Mouse (Mus musculus): ENCODE data around the gene Lypla2. TPM values are rescaled to one million over a fixed set of nuclear protein-coding genes. Genes with fewer than 3 reads are reported as not detected.
"Not testable (repeated sequence)": the region's sequence is repeated elsewhere in the genome, so short reads cannot be mapped to it uniquely, and the experiment has no call there.

The Lypla2 gene
- polyA plus RNA-seq, 1 experiment from 2014 or later, result 115 TPM

DNA sequence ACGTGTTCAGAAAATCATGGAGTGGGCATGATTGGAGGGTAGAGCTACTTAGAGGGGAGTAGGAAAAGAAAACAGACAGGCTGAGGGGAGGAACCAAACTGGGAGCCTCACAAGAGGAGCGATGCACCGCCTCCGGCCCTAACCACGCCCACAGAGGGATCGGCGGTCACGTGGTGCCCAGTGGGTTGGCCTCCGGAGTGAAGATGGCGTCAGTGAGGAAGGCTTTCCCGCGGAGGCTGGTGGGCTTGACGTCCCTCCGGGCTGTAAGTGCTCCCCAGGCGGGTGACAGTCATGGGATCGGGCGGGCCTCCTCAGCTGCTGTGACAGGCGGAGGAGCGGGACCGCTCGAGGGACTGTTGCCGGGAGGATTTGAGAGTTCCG is 26.2 kb downstream of the Lypla2 start, which contains the start of gene Hmgcl:
Gene Hmgcl, plus strand, starts transcription at position 171 of the 381 bp plus-strand sequence.
- no peaks in the 10 kb centered on the region for H3K9me3 ChIP-seq (ENCODE audit: control insufficient read depth, low read length)
- peak; percentile 92 for ATAC-seq
- peak within 1 kb of the TSS; percentile 78 for H3K27ac ChIP-seq (ENCODE audit: low read length)
- peak within 1 kb of the TSS; percentile 85 for H3K9ac ChIP-seq (ENCODE audit: low read depth, low read length)
- peaks cover 3% of the 10 kb centered on the region; the same call in 1 of the 2 replicates for H3K36me3 ChIP-seq (ENCODE audit: control insufficient read depth, insufficient read depth, low read length)
- 0% methylated on average over 23 of the region's 23 CpGs for WGBS
- no peaks in the 10 kb centered on the region for H3K27me3 ChIP-seq (replicated peaks; ENCODE audit: control insufficient read depth, insufficient read depth, low read length)
- H3K4me3 ChIP-seq (ENCODE audit: low read length), result peak within 1 kb of the TSS; percentile 84
- H3K4me2 ChIP-seq (ENCODE audit: low read depth, low read length), result peak within 1 kb of the TSS; percentile 78
- peaks cover 14% of the 10 kb centered on the region for H3K4me1 ChIP-seq (ENCODE audit: control insufficient read depth, insufficient read depth, low read length)

DNA sequence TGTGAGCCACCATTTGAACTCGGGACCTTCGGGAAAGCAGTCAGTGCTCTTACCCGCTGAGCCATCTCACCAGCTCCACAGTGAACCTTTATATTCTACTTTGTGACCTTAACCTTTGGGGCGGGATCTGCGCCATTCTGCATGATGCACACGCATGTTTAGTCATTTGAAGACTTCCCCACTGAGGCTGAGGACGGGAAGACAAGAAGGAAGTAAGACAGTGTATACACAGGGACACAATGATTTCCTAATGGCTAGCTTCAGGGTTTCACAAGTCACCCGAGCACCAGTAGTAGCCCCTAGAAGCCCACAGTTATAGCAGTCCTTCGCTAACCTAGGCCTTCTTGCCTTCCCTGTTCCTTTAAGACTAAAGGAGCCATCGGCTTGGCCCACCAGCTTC is 26.7 kb downstream of the Lypla2 start:
- Histone ChIP-seq H3K36me3 (ENCODE audit: control insufficient read depth, insufficient read depth, low read length) (no peaks in the 10 kb centered on the region), H3K9me3 (ENCODE audit: control insufficient read depth, low read length) (no peaks in the 10 kb centered on the region), H3K27ac (ENCODE audit: low read length) (peak overlapping the region; percentile 78), H3K9ac (ENCODE audit: low read depth, low read length) (peak overlapping the region; percentile 85), H3K4me2 (ENCODE audit: low read depth, low read length) (peak overlapping the region; percentile 78), H3K4me3 (ENCODE audit: low read length) (peak overlapping the region; percentile 84), H3K27me3 (replicated peaks; ENCODE audit: control insufficient read depth, insufficient read depth, low read length) (no peaks in the 10 kb centered on the region), H3K4me1 (ENCODE audit: control insufficient read depth, insufficient read depth, low read length) (peaks cover 14% of the 10 kb centered on the region)
- WGBS, result 70% methylated on average over 10 of the region's 10 CpGs
- peak; percentile 34; the same call in 1 of the 2 replicates for ATAC-seq

DNA sequence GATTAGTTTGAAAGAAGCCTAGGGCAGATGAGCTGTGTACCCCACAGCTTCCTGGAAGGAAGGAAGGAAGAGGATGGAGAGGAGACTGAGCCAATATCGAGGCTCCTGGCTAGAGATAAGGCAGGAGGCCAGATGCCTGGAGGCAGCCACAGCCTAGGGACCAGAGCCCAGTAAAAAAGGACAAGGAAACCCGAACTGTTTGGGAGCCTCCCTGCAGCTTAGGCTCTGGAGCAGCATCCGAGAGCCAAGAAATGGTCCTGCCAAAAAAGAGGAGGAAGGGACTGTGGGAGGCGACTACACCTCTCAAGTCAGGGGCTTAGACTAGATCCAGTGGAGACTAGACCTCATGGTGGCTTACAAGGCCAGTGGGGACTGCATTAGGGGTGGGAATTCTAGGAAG is 29.0 kb downstream of the Lypla2 start:
- Histone ChIP-seq H3K4me2 (ENCODE audit: low read depth, low read length) (no peak overlapping the region), H3K4me3 (ENCODE audit: low read length) (no peak overlapping the region), H3K9me3 (ENCODE audit: control insufficient read depth, low read length) (no peaks in the 10 kb centered on the region), H3K27ac (ENCODE audit: low read length) (no peak overlapping the region), H3K27me3 (replicated peaks; ENCODE audit: control insufficient read depth, insufficient read depth, low read length) (no peaks in the 10 kb centered on the region), H3K4me1 (ENCODE audit: control insufficient read depth, insufficient read depth, low read length) (peaks cover 7% of the 10 kb centered on the region), H3K9ac (ENCODE audit: low read depth, low read length) (no peak overlapping the region), H3K36me3 (ENCODE audit: control insufficient read depth, insufficient read depth, low read length) (0 out of 2 replicates have a peak, but pooled peaks cover 10% of the 10 kb centered on the region)
- WGBS, result 66% methylated on average over 4 of the region's 4 CpGs
- no peak for ATAC-seq

DNA sequence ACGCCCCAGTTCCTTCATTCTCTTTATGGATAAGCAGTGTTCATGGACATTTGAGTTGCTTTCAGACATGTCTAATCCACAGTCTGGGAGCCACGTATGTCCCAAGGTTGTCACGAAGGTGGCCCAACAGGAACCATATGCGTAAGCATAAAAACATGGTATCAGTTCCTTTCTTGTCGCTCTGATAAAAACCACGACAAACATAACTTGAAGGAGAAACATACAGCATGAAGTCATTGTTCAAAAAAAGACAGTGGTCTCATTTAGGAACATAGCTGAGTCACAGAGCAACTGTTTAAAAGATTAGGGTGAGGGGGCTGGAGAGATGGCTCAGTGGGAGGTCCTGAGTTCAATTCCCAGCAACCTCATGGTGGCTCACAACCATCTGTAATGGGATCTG is 30.2 kb downstream of the Lypla2 start:
- Histone ChIP-seq H3K9me3 (ENCODE audit: control insufficient read depth, low read length) (no peaks in the 10 kb centered on the region), H3K4me1 (ENCODE audit: control insufficient read depth, insufficient read depth, low read length) (peaks cover 3% of the 10 kb centered on the region; the same call in 1 of the 2 replicates), H3K27ac (ENCODE audit: low read length) (no peak overlapping the region), H3K4me2 (ENCODE audit: low read depth, low read length) (no peak overlapping the region), H3K4me3 (ENCODE audit: low read length) (no peak overlapping the region), H3K27me3 (replicated peaks; ENCODE audit: control insufficient read depth, insufficient read depth, low read length) (no peaks in the 10 kb centered on the region), H3K36me3 (ENCODE audit: control insufficient read depth, insufficient read depth, low read length) (0 out of 2 replicates have a peak, but pooled peaks cover 10% of the 10 kb centered on the region), H3K9ac (ENCODE audit: low read depth, low read length) (no peak overlapping the region)
- no peak for ATAC-seq
- WGBS, result 75% methylated on average over 6 of the region's 6 CpGs

DNA sequence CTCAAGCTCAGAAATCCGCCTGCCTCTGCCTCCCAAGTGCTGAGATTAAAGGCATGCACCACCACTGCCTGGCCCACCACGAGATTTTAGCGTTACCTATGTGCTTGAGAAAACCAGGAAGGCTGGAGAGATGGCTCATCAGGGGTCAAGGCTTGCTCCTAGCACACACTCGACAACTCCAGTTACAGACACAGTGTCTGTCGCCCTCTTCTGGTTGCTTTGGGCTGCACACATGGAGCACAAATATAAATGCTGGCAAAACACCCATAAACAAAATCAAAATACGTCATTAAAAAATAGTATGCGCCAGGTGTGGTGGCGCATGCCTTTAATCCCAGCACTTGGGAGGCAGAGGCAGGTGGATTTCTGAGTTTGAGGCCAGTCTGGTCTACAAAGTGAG is 31.4 kb downstream of the Lypla2 start:
- not testable (repeated sequence) for ATAC-seq; H3K4me2 ChIP-seq (ENCODE audit: low read depth, low read length); H3K27ac ChIP-seq (ENCODE audit: low read length); H3K9me3 ChIP-seq (ENCODE audit: control insufficient read depth, low read length); H3K27me3 ChIP-seq (replicated peaks; ENCODE audit: control insufficient read depth, insufficient read depth, low read length); H3K4me1 ChIP-seq (ENCODE audit: control insufficient read depth, insufficient read depth, low read length); H3K4me3 ChIP-seq (ENCODE audit: low read length); H3K9ac ChIP-seq (ENCODE audit: low read depth, low read length)
- 84% methylated on average over 8 of the region's 8 CpGs for WGBS
- H3K36me3 ChIP-seq (ENCODE audit: control insufficient read depth, insufficient read depth, low read length), result 0 out of 2 replicates have a peak, but pooled peaks cover 10% of the 10 kb centered on the region

DNA sequence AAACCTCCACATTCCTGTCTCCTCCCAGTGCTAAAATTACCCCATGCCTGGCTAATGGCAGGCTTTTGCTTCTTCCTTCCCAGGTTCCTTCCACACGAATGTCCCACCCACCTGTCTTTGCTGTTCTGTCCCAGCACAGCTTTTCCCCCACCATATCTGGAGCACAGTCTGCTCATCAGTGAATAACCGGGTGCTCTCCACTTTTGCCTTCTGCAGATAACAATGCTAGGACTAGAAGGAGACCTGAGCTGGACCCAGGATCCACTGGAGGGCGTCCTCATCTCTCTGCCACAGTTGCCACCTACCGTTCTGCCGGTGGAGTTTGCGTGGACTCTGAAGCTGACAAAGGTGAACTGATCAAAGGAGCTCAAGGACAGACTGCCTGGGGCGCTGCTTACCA is 33.6 kb downstream of the Lypla2 start:
- no peaks in the 10 kb centered on the region for H3K9me3 ChIP-seq (ENCODE audit: control insufficient read depth, low read length)
- WGBS, result 77% methylated on average over 7 of the region's 7 CpGs
- no peaks in the 10 kb centered on the region for H3K4me1 ChIP-seq (ENCODE audit: control insufficient read depth, insufficient read depth, low read length)
- no peaks in the 10 kb centered on the region for H3K27me3 ChIP-seq (replicated peaks; ENCODE audit: control insufficient read depth, insufficient read depth, low read length)
- no peak for ATAC-seq
- H3K4me3 ChIP-seq (ENCODE audit: low read length), result no peak overlapping the region
- no peak overlapping the region for H3K4me2 ChIP-seq (ENCODE audit: low read depth, low read length)
- H3K27ac ChIP-seq (ENCODE audit: low read length), result no peak overlapping the region
- H3K36me3 ChIP-seq (ENCODE audit: control insufficient read depth, insufficient read depth, low read length), result peaks cover 13% of the 10 kb centered on the region; the same call in 1 of the 2 replicates
- H3K9ac ChIP-seq (ENCODE audit: low read depth, low read length), result no peak overlapping the region

DNA sequence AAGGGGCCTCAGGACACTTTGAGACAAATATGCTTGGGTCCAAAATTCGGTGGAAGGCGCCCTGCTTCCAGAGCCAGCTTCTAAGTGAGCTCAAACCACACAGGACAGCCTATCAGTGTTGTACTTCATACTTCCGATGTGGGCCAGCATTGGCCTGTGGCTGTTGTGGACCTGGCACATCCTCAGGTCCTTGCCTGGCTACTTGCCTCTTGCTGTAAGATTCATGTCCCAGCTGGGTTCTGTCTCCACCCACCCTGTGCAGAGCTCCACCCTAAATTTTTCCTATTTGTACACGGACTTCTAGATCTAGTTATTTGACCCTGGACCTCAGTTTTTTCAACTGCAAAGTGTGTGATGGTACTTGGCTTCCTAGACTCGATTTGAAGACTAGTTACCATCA is 36.9 kb downstream of the Lypla2 start:
- Histone ChIP-seq H3K4me3 (ENCODE audit: low read length) (no peak overlapping the region), H3K36me3 (ENCODE audit: control insufficient read depth, insufficient read depth, low read length) (peaks cover 18% of the 10 kb centered on the region; the same call in 1 of the 2 replicates), H3K9ac (ENCODE audit: low read depth, low read length) (no peak overlapping the region), H3K27ac (ENCODE audit: low read length) (no peak overlapping the region), H3K4me1 (ENCODE audit: control insufficient read depth, insufficient read depth, low read length) (no peaks in the 10 kb centered on the region), H3K9me3 (ENCODE audit: control insufficient read depth, low read length) (no peaks in the 10 kb centered on the region), H3K4me2 (ENCODE audit: low read depth, low read length) (no peak overlapping the region), H3K27me3 (replicated peaks; ENCODE audit: control insufficient read depth, insufficient read depth, low read length) (no peaks in the 10 kb centered on the region)
- ATAC-seq, result no peak
- 71% methylated on average over 5 of the region's 5 CpGs for WGBS

DNA sequence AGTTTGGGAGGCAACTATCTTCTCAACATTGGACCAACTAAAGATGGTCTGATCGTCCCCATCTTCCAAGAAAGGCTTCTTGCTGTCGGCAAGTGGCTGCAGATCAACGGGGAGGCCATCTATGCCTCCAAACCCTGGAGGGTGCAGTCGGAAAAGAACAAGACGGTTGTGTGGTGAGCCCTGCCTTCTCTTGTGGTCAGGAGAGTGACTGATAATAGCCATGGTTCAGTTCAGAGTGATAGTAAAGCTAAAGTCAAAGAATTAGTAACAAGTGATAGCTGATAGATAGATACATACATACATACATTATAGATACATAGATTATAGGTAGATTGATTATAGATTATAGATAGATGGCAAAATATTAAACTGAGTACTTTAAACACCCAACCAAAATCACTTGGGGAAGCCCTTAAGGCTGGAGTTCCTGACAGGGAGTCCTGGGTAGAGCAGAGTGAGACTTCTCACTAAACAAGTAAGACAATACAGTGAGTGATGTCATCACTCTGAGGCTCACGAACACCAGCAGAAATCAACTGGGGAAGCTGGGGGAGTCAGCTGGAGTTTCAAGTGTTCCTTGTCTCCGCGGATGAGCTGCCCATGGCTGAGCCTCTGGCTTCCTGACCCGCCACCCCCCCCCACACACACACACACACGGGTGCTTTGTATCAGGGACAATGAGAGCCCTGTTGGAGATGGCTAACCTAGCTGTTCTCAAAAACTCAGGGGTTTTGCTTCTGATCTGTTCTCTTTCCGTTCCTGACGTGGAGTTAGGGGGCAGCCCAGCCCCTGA is 37.5 kb downstream of the Lypla2 start:
- WGBS, result 68% methylated on average over 12 of the region's 12 CpGs
- Histone ChIP-seq H3K4me3 (ENCODE audit: low read length) (no peak overlapping the region), H3K27me3 (replicated peaks; ENCODE audit: control insufficient read depth, insufficient read depth, low read length) (no peaks in the 10 kb centered on the region), H3K9ac (ENCODE audit: low read depth, low read length) (no peak overlapping the region), H3K4me2 (ENCODE audit: low read depth, low read length) (no peak overlapping the region), H3K9me3 (ENCODE audit: control insufficient read depth, low read length) (no peaks in the 10 kb centered on the region), H3K27ac (ENCODE audit: low read length) (no peak overlapping the region), H3K4me1 (ENCODE audit: control insufficient read depth, insufficient read depth, low read length) (no peaks in the 10 kb centered on the region), H3K36me3 (ENCODE audit: control insufficient read depth, insufficient read depth, low read length) (peaks cover 18% of the 10 kb centered on the region; the same call in 1 of the 2 replicates)
- ATAC-seq, result 0 out of 2 replicates have a peak, but pooled peaks have one; percentile 21

DNA sequence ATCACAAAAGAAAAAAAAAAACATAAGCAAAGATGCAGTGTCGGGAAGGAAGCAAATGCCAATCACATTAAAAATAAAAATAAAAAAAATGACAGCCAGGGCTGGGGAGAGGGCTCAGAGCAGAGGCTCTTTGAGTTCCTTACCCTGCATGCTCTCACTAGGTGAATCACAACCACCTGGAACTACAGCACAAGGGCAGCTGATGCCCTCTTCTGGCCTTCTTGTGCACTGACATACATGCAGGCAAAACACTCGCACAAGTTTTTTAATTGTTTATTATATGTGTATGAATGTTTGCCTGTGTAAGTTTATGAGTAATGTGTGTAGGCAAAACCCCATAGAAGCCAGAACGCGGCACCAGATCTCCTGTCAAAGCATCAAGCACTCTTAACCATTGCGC is 40.6 kb downstream of the Lypla2 start:
- H3K4me3 ChIP-seq (ENCODE audit: low read length), result no peak overlapping the region

More for the DNA sequence above, 40.6 kb downstream of the Lypla2 start:
- Histone ChIP-seq H3K4me1 (ENCODE audit: control insufficient read depth, insufficient read depth, low read length) (peaks cover 2% of the 10 kb centered on the region; the same call in 1 of the 2 replicates), H3K27ac (ENCODE audit: low read length) (no peak overlapping the region), H3K4me2 (ENCODE audit: low read depth, low read length) (no peak overlapping the region), H3K27me3 (replicated peaks; ENCODE audit: control insufficient read depth, insufficient read depth, low read length) (no peaks in the 10 kb centered on the region), H3K9ac (ENCODE audit: low read depth, low read length) (no peak overlapping the region), H3K36me3 (ENCODE audit: control insufficient read depth, insufficient read depth, low read length) (peaks cover 8% of the 10 kb centered on the region; the same call in 1 of the 2 replicates), H3K9me3 (ENCODE audit: control insufficient read depth, low read length) (no peaks in the 10 kb centered on the region)
- no peak for ATAC-seq
- 70% methylated on average over 5 of the region's 5 CpGs for WGBS
